Mouse (Mus musculus): Measurements from ENCODE around the gene Atp6v1g3. TPM values are rescaled to one million over a fixed set of nuclear protein-coding genes. Genes with fewer than 3 reads are reported as not detected.
A peak's percentile ranks its signal among the peaks of the same experiment; 100 is the strongest.

Gene Atp6v1g3
- total and polyA plus RNA-seq, 3 experiments, result not detected

- no peak for DNase-seq
- H3K27ac ChIP-seq, result no peak overlapping the region
- 46% methylated on average over 3 of the region's 3 CpGs for WGBS
Observed at GRCm38 (mm10) chr1:138245533-138245932, 28.0 kb upstream of the Atp6v1g3 start.

GRCm38 (mm10) chr1:138246438-138247164 is 26.9 kb upstream of the Atp6v1g3 start:
- no peaks in the 10 kb centered on the region for H3K36me3 ChIP-seq (ENCODE audit: control insufficient read depth, insufficient read depth, low read length)
- no peak overlapping the region for H3K9ac ChIP-seq (ENCODE audit: low read depth, low read length)
- no peaks in the 10 kb centered on the region for H3K27me3 ChIP-seq (ENCODE audit: control insufficient read depth, insufficient read depth, low read length)
- intact Hi-C loops (cut with DNase I), result no loop called here
- no peak overlapping the region for H3K4me3 ChIP-seq
- TF ChIP-seq CTCF (IDR thresholded peaks at IDR 0.05) (no peak), POLR2A (IDR thresholded peaks at IDR 0.05; ENCODE audit: insufficient read depth, low read depth, low read length) (no peak), EP300 (IDR thresholded peaks at IDR 0.05; ENCODE audit: insufficient read depth, low read depth, low read length) (no peak)
- H3K27ac ChIP-seq, result no peak overlapping the region
- DNase-seq, result no peak
- 71% methylated on average over 7 of the region's 7 CpGs for WGBS
- no peaks in the 10 kb centered on the region for H3K79me2 ChIP-seq (replicated peaks; ENCODE audit: control insufficient read depth, insufficient read depth, low read length)
- peaks cover 2% of the 10 kb centered on the region; the same call in 1 of the 2 replicates for H3K4me1 ChIP-seq (ENCODE audit: control insufficient read depth, insufficient read depth, low read length)

More at GRCm38 (mm10) chr1:138245533-138245932, 28.0 kb upstream of the Atp6v1g3 start:
- TF ChIP-seq EP300 (IDR thresholded peaks at IDR 0.05; ENCODE audit: insufficient read depth, low read depth, low read length), result no peak
- TF ChIP-seq CTCF (IDR thresholded peaks at IDR 0.05), result no peak
- no peak for TF ChIP-seq POLR2A (IDR thresholded peaks at IDR 0.05; ENCODE audit: insufficient read depth, low read depth, low read length)
- no peaks in the 10 kb centered on the region for H3K36me3 ChIP-seq (ENCODE audit: control insufficient read depth, insufficient read depth, low read length)
- no peaks in the 10 kb centered on the region for H3K27me3 ChIP-seq (ENCODE audit: control insufficient read depth, insufficient read depth, low read length)
- no peak overlapping the region for H3K9ac ChIP-seq (ENCODE audit: low read depth, low read length)
- H3K79me2 ChIP-seq (replicated peaks; ENCODE audit: control insufficient read depth, insufficient read depth, low read length), result no peaks in the 10 kb centered on the region
- intact Hi-C loops (cut with DNase I), result no loop called here
- peaks cover 2% of the 10 kb centered on the region; the same call in 1 of the 2 replicates for H3K4me1 ChIP-seq (ENCODE audit: control insufficient read depth, insufficient read depth, low read length)
- H3K4me3 ChIP-seq, result no peak overlapping the region

GRCm38 (mm10) chr1:138247699-138248483 is 25.6 kb upstream of the Atp6v1g3 start:
- no peaks in the 10 kb centered on the region for H3K79me2 ChIP-seq (replicated peaks; ENCODE audit: control insufficient read depth, insufficient read depth, low read length)
- peak in 1 of 2 experiments; percentile 25 for DNase-seq
- H3K4me1 ChIP-seq (ENCODE audit: control insufficient read depth, insufficient read depth, low read length), result peaks cover 2% of the 10 kb centered on the region; the same call in 1 of the 2 replicates
- 85% methylated on average over 8 of the region's 8 CpGs for WGBS
- no peak overlapping the region for H3K4me3 ChIP-seq
- no peaks in the 10 kb centered on the region for H3K36me3 ChIP-seq (ENCODE audit: control insufficient read depth, insufficient read depth, low read length)
- no peaks in the 10 kb centered on the region for H3K27me3 ChIP-seq (ENCODE audit: control insufficient read depth, insufficient read depth, low read length)
- intact Hi-C loops (cut with DNase I), result no loop called here
- H3K27ac ChIP-seq, result no peak overlapping the region
- H3K9ac ChIP-seq (ENCODE audit: low read depth, low read length), result no peak overlapping the region
- TF ChIP-seq EP300 (IDR thresholded peaks at IDR 0.05; ENCODE audit: insufficient read depth, low read depth, low read length) (no peak), CTCF (IDR thresholded peaks at IDR 0.05) (no peak)

GRCm38 (mm10) chr1:138248770-138249169 is 24.8 kb upstream of the Atp6v1g3 start:
- H3K27me3 ChIP-seq (ENCODE audit: control insufficient read depth, insufficient read depth, low read length), result no peaks in the 10 kb centered on the region
- no peaks in the 10 kb centered on the region for H3K36me3 ChIP-seq (ENCODE audit: control insufficient read depth, insufficient read depth, low read length)
- DNase-seq, result no peak
- TF ChIP-seq POLR2A (IDR thresholded peaks at IDR 0.05; ENCODE audit: insufficient read depth, low read depth, low read length) (no peak), CTCF (IDR thresholded peaks at IDR 0.05) (no peak), EP300 (IDR thresholded peaks at IDR 0.05; ENCODE audit: insufficient read depth, low read depth, low read length) (no peak)
- H3K4me3 ChIP-seq, result no peak overlapping the region
- H3K27ac ChIP-seq, result no peak overlapping the region
- H3K9ac ChIP-seq (ENCODE audit: low read depth, low read length), result no peak overlapping the region
- peaks cover 2% of the 10 kb centered on the region; the same call in 1 of the 2 replicates for H3K4me1 ChIP-seq (ENCODE audit: control insufficient read depth, insufficient read depth, low read length)
- intact Hi-C loops (cut with DNase I), result no loop called here
- WGBS, result 80% methylated on average over 2 of the region's 2 CpGs
- H3K79me2 ChIP-seq (replicated peaks; ENCODE audit: control insufficient read depth, insufficient read depth, low read length), result no peaks in the 10 kb centered on the region

GRCm38 (mm10) chr1:138250951-138251350 is 22.6 kb upstream of the Atp6v1g3 start:
- Histone ChIP-seq H3K4me1 (ENCODE audit: control insufficient read depth, insufficient read depth, low read length) (no peaks in the 10 kb centered on the region; the same call in 1 of the 2 replicates), H3K36me3 (ENCODE audit: control insufficient read depth, insufficient read depth, low read length) (no peaks in the 10 kb centered on the region), H3K79me2 (replicated peaks; ENCODE audit: control insufficient read depth, insufficient read depth, low read length) (no peaks in the 10 kb centered on the region), H3K27me3 (ENCODE audit: control insufficient read depth, insufficient read depth, low read length) (no peaks in the 10 kb centered on the region), H3K9ac (ENCODE audit: low read depth, low read length) (no peak overlapping the region), H3K27ac (no peak overlapping the region), H3K4me3 (no peak overlapping the region)
- DNase-seq, result no peak
- 56% methylated on average over 2 of the region's 2 CpGs for WGBS
- TF ChIP-seq CTCF (IDR thresholded peaks at IDR 0.05) (no peak), EP300 (IDR thresholded peaks at IDR 0.05; ENCODE audit: insufficient read depth, low read depth, low read length) (no peak), POLR2A (IDR thresholded peaks at IDR 0.05; ENCODE audit: insufficient read depth, low read depth, low read length) (no peak)
- intact Hi-C loops (cut with DNase I), result no loop called here
